Mouse (Mus musculus) urinary bladder, adult 18-20 months (tissue): Measurements from ENCODE around the gene Rfx1.

Experiments
- DNase-seq, 2 experiments: peaks; one replicate each; pipeline ENCODE4 v3.0.0; 2022; ENCODE audit warnings: low spot score in 2 of 2, mixed read lengths in 2 of 2

The Rfx1 gene

GRCm38 (mm10) chr8:84089277-84089676 lies 22.6 kb downstream of the Rfx1 start:
- no peak for DNase-seq

GRCm38 (mm10) chr8:84090585-84090984 lies 24.0 kb downstream of the Rfx1 start:
- no peak for DNase-seq

DNA sequence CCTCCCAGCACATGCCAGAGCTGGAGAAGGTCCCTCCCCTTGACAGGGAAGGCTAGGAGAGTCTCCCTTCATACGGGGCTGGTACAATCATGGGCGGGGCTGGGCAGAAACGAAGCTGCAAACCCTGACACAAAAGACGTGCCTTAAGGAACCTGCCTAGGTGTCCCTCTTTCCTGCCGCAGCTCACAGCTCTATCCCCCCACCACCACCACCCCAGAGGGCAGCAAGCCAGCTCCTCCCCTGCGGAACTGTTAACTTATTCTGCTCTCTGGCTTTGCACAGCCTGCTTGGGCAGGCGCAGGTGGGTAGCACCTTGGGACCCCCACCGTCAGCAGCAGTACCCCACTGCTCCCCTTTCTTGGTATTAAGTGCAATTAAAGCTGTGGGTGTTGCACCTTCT lies 29.4 kb downstream of the Rfx1 start:
- DNase-seq: no peak

- no peak for DNase-seq
These were observed 31.7 kb downstream of the Rfx1 start for GRCm38 (mm10) chr8:84098376-84098775.

DNA sequence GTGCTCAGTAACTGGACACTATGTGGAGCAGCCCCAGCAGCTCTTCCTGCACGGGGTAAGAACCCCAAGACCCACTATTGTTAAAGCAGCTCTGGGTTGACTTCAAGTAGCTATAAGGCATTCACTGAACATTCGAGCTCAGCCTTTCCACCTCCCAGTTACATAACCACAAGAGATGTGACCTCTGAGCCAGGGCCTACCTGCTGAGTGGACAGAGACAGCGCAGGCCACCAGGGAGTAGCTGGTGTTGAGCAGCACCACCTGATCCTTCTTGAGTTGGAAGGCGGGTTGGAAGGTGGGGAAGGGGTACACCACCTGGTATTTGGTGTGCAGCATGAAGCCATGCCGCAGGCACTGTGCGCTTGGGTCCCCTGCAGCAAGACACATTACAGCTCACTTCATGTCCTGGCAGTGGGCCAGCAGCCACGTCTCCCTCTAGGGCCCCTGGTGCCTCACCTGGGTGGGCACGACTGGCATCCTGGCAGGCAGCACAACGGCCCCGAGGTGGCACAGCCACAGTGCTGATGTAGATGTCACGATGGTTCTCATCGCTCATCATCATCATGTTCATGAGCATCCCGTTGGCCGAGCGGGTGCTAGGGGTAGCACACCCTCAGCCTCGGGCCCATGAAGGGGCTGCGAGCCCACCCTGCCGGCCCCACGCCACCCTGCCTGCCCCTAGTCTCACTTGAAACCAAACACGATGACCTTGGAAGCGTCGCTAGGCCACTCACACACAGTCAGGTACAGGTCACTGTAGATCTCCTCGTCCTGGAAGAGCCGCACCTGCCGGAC lies 35.0 kb downstream of the Rfx1 start:
- DNase-seq: no peak

- DNase-seq: no peak
These were observed 37.0 kb downstream of the Rfx1 start for GRCm38 (mm10) chr8:84103601-84104000.

- DNase-seq: peak in 1 of 2 experiments; percentile 20
These were observed 37.6 kb downstream of the Rfx1 start for GRCm38 (mm10) chr8:84104221-84104620.

GRCm38 (mm10) chr8:84104697-84105609 lies 38.3 kb downstream of the Rfx1 start, which contains the start of gene Dcaf15:
Dcaf15 (minus strand) TSS chr8:84104768.
- DNase-seq: peak; percentile 90 to 96

DNA sequence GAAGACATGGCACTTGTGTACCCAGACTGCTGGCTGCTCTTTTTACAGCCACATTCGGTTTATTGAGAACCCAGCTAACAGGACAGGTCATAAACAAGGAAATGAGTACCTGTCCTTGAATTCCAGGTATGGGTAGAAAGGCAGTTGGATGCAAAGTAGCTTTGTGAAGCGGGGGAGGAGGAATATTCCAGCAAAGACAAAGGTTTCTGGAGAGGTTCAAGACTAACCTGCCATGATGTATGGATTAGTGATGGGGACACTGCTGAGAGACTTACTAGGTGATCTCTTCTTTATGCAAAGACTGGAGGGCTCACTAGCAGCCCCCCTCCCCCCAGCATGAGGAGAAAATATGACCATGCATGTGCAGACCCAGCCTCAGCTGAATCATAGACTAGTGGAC lies 39.0 kb downstream of the Rfx1 start:
- no peak for DNase-seq

GRCm38 (mm10) chr8:84106216-84107040 lies 39.8 kb downstream of the Rfx1 start:
- no peak for DNase-seq

- DNase-seq: no peak
These were observed 49.0 kb downstream of the Rfx1 start for GRCm38 (mm10) chr8:84115646-84116045.

- DNase-seq: no peak
These were observed 55.5 kb downstream of the Rfx1 start for GRCm38 (mm10) chr8:84122151-84122550.

- no peak for DNase-seq
These were observed 59.0 kb downstream of the Rfx1 start, which contains the start of gene Podnl1 for GRCm38 (mm10) chr8:84125656-84126055. Podnl1 (plus strand) TSS chr8:84125989.

DNA sequence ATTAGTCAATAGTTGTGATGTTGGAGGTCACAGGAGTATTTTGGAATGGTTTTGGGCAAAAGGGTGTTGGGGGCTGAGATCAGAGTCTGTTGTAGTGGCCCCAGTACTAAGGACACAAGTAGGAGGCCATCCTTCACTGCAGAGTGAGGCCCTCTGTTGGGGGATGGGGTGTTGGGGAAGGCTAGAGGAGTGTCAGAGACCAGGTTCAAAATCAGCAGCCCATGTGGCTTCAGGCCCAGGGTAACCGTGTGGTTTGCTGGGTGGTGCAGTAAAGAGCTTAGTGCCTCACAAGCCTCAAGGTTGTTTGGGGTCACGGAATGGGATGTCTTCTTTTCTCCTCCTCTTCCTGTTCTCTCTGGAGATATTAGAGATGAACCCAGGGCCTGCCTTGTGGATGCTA lies 60.1 kb downstream of the Rfx1 start:
- DNase-seq: no peak

- no peak for DNase-seq
These were observed 60.7 kb downstream of the Rfx1 start for GRCm38 (mm10) chr8:84127202-84127901.

DNA sequence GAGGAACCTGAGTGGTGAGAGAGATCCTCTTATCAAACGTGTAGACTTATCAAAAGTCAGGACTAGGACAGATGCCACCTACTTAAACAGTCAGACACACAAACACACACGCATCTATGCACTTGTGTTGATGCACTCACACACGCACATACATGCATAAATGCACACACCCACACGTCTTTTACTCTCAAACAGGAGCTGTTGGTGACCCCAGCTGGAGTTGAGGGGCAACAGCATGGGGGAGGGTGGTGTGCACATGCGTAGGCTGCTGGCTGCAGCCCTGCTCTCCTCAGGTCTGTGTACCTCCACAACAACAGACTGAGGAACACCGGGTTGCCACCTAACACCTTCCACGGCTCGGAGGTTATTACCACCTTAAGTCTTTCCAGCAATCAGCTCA lies 61.6 kb downstream of the Rfx1 start:
- no peak for DNase-seq

- DNase-seq: no peak
These were observed 64.2 kb downstream of the Rfx1 start for GRCm38 (mm10) chr8:84130806-84131205.

GRCm38 (mm10) chr8:84132225-84132624 lies 65.6 kb downstream of the Rfx1 start:
- no peak for DNase-seq

- no peak for DNase-seq
These were observed 71.2 kb downstream of the Rfx1 start for GRCm38 (mm10) chr8:84137848-84138247.

DNA sequence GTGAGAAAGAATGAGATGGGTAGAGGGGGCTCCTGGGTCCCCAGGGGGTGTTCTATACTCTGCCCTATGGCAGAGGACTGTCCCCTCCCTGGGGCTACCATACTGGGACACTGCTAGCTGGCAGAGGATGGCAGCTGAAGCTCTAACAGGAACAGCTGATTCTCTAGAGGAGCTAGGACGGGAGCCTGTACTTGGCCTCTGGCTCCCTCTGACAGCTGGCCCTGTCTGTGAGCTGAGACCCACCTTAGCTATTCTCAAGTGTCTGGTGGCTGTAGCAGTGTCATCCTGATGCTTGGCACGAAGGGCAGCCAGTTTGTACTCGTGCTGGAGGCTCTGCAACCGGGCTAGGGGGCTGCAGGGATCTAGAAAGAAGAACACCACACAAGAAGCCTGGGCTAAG lies 74.2 kb downstream of the Rfx1 start:
- DNase-seq: no peak

GRCm38 (mm10) chr8:84144636-84145245 lies 78.1 kb downstream of the Rfx1 start:
- no peak for DNase-seq
